20 mouse cellular contexts compared by ENCODE assay signal in the genomic region with DNA sequence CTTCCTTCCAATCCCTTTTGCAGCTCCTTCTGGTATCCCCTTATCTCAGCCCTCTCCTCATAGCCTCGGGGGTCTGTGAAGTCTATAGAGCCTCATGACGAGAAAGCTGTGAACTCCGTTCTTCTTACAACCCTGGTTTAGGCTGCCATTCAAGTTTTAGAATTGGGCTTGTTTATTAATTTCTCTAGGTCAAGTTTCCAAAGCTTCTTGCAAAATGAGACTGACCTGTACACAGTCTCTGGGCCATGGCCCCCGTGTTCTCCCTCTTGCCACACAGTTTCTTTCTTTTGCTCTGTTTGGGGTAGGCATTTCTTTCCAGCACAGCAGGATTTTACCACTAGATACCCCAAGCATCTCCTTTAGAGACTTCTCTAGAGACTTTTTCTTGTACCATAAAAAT.
"Had no signal": no experiment of that assay in that cellular context is flagged by ENCODE, and none has a peak within 500 bp of the region (broad histone marks: within the 10 kb centered on the region; RNA-seq: fewer than 3 reads in every experiment).

No protein-coding gene starts in this region.

- H3K4me2 ChIP-seq: limb, embryonic 13.5 days; midbrain, embryonic 13.5 days; neural tube, embryonic 13.5 days had no signal

- H3K9me3 ChIP-seq: limb, embryonic 10.5 days; limb, embryonic 13.5 days; midbrain, embryonic 10.5 days; midbrain, embryonic 13.5 days; neural tube, embryonic 13.5 days had no signal

- H3K27me3 ChIP-seq: limb, embryonic 13.5 days; megakaryocyte, embryonic 14.5 days; midbrain, embryonic 13.5 days; neural tube, embryonic 13.5 days had no signal

- H3K27ac ChIP-seq: kidney, postnatal 0 days; layer of hippocampus, adult 2 months; limb, embryonic 10.5 days; limb, embryonic 13.5 days; liver, embryonic 14.5 days; midbrain, embryonic 10.5 days; midbrain, embryonic 13.5 days; neural tube, embryonic 13.5 days had no signal

- H3K4me3 ChIP-seq: layer of hippocampus, adult 2 months; limb, embryonic 10.5 days; limb, embryonic 13.5 days; megakaryocyte, embryonic 14.5 days; midbrain, embryonic 10.5 days; midbrain, embryonic 13.5 days; myocyte; neural tube, embryonic 13.5 days had no signal

- ATAC-seq: intestine, postnatal 0 days; liver, postnatal 0 days; midbrain, embryonic 13.5 days; midbrain, embryonic 16.5 days had no signal

- DNase-seq: kidney, adult 2 months; kidney, postnatal 25 days; layer of hippocampus, adult 9-11 months; liver; liver, postnatal 0 days; thymus, adult 18-20 months; thymus, postnatal 14 days; thymus, postnatal 4 days had no signal

- H3K9ac ChIP-seq: limb, embryonic 13.5 days; liver, embryonic 14.5 days; liver, postnatal 0 days; midbrain, embryonic 13.5 days; neural tube, embryonic 13.5 days had no signal

- H3K36me3 ChIP-seq: limb, embryonic 10.5 days; limb, embryonic 13.5 days; midbrain, embryonic 10.5 days; midbrain, embryonic 13.5 days; neural tube, embryonic 13.5 days had no signal
